Mouse (Mus musculus) megakaryocyte, embryonic 14.5 days (primary cell): ENCODE results near the gene Myocd.

ENCODE experiments used
- FLI1 ChIP-seq: IDR thresholded peaks from 2 replicates; pipeline ENCODE4 v1.6.1; 2012; ENCODE audit warnings: low read length, inconsistent platforms, mixed read lengths
- GATA1 ChIP-seq: IDR thresholded peaks from 3 replicates; pipeline ENCODE4 v1.6.1; 2012; ENCODE audit warnings: mixed read lengths, low read length, inconsistent platforms, borderline replicate concordance

DNA sequence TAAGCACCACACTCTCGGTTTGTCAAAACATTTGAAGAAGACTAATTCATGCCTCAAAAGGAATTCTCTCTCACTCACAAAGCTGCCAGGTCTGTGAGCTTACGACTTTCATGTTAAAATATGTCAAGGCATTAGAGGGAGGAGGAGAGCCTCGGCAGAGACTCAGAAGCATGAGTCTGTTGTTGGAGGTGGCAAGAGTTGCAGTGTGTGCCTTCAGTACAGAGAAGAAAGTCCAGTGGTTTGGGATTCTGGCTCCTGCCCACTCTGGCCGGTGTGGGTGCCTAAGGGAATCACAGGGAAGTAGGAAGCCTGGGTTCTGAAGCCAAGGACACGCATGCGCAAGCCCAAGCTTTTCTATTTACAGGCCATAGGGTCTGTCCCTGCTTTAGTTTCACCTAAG lies 14.2 kb downstream of the Myocd start:
- no peak for TF ChIP-seq GATA1
- no peak for TF ChIP-seq FLI1
